Mouse (Mus musculus) MEL-GATA-1-ER (cell line): ENCODE data around the gene Nectin1.
A peak's percentile ranks its signal among the peaks of the same experiment; 100 is the strongest.

Experiments used
- DNase-seq: peaks from one replicate; pipeline ENCODE4 v3.0.0-alpha.2; 2012; ENCODE audit warnings: low read depth; ENCODE audit errors: extremely low read depth

The Nectin1 gene

DNA sequence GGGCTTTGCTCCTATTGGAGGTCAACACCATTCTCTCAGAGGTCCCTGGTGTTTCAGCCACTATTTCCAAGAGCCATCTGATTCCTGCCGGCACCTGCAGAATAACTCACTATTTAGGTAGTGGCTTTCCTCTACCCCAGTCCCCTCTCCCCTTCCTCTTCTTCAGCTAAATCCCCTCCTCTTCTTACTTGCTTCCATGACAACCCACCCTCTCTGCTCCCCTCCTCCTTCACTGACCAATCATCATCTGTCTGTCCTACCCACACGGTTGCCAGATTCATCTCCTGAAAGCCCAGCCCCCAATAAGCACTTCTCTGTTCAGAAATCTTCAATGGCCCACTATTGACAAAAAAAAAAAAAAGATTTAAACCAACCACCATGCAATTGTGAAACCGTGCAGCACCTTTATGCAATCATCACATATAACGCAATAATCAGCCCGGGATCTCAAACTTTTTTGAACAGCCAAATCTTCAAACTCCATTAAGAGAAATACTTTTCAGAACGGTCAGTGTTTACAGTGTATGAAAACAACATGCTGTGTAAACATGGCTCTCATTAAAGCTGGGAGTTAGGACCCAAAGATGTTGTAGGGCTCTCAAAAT lies 5.2 kb upstream of the Nectin1 start:
- DNase-seq: no peak

DNA sequence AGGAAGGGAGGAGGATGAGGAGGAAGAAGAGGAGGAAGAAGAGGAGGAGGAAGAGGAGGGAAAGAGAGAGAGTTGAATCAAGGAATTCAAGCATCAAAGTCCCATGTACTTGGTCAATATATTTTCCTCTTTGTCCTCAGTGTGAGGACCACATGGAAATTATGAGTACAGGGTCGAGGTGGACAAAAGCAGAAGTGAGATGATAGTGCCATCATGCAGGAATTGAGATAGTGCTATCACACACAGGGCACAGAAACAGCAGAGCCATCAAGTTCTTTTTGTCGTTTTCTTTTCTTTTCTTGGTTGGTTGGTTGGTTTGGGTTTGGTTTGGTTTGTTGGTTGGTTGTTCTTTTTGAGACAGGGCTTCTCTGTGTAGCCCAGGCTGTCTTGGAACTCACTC lies 2.5 kb upstream of the Nectin1 start:
- DNase-seq: no peak

DNA sequence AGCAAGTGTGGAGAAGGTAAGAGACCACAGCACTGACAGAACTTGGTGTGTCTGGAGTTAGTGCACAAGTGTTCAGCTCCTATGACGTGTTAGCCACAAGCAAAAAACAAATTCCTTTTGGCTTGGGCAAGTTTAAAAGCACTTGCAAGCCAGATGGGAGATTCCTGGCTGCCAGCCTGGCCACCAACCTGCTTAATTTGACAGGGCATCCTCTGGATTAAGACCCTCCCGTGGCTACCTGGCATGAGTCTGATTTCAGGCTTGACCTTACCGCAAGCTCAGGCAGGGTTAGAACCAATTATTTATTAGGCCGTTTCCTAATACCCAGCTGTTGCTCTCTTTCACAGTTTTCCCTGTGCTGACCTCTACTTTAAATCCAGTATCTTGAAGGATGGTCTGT lies 1.7 kb upstream of the Nectin1 start:
- DNase-seq: no peak

DNA sequence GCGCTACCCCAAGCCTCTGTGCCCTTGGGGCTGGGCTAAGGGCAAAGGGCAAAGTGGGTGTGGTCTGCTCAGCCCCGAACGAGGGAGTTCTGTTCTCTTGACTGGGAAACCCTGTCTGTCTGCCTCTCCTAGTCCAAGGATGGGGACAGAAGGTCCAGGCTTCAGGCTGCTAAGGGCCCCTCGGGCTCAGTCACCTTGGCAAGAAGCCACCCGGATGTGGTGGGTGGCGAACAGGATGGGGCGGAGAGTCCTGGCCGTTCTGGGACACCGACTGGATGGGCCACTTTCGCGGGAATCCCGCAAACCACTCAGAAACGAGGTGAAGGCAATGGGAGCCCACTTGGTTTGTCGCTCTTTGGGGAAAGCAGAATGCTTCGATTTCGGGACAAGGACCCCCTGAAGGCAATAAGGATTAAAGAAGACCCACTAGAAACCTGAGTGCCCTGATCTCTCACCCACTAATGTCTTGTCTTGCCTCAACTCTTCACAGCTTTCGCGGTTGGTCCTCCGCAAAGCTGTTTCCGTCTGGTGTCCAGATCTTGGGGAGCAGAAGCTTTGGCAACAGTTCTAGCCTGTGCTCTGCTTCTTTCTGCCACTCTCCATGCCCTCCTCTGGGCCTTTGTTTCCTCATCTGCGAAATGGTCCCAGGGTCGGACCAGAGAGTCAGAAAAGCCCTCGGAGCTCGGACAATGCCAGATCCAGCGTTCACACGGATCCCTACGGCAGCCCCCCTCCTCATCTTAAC lies 710 bp upstream of the Nectin1 start:
- peak; percentile 36 for DNase-seq

DNA sequence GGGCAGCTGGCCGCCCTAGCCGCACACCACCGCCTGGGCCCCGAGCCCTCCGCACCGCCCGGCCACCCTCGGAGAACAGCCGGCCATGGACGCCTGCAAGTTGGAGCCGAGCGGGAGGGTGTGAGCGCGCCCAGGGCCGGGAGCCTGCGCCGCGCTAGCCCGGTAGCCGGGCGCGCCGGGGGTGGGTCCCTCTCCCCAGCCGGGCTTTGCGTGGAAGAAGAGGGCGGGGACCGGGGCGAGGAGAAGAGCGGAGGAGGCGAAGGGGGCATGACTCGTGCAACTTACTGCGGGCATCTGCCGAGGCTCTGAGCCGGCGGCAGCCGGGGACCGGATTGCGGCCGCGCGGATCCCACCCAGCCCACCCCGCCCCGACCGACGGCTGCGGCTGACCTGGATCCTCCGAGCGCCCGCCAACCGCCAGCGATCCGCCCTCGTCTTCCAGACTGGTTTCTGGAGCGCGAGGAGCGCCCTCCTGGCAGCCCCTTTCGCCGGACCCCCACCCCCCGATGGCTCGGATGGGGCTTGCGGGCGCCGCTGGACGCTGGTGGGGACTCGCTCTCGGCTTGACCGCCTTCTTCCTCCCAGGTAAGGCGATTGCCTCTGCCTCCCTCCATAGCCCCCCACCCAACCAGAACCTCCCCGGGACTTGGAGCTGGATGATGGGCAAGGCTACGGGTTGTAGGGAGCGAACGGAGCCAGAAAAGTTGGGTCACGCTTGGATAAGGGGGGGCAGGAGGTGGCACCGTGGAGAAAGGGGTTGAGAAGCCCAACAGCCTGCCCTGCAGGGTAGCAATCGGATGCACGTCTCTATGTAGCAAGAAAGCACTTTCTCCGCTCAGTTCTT lies 576 bp downstream of the Nectin1 start:
- no peak for DNase-seq

DNA sequence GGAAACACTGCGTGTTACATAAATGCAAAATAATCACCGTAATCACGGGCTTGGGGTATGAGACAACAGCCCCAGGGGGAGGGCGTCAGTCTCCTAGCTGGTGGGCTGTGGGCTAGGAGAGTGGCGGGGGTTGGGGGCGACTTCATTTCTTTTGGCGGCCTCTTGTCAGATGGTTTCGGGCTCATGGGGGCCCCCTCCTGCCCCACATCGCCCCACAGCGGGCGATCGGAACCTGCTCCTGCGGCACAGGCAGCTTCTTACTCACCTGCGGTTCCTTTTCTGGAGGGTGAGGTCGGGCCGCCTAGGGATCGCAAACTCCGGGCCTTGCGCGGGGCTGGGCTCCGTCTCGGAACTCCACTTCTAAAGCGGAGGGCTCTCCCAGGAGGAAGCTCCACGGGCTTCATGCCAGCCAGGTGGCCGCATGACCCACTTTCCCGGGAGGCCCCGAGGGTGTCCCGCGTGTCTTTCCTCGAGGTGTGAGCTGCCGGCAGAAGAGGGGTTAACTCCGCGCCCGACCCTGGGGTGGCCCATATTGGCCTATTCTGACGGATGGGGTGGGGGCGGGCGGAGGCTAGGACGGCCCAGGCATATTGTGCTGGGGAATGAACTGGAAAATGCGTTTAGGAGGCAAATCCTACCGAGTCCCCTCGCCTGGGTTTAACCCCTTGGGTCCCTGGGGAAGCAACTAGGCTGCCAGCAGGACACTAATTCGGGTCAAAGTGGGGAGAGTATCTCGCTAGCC lies 1.4 kb downstream of the Nectin1 start:
- DNase-seq: no peak

DNA sequence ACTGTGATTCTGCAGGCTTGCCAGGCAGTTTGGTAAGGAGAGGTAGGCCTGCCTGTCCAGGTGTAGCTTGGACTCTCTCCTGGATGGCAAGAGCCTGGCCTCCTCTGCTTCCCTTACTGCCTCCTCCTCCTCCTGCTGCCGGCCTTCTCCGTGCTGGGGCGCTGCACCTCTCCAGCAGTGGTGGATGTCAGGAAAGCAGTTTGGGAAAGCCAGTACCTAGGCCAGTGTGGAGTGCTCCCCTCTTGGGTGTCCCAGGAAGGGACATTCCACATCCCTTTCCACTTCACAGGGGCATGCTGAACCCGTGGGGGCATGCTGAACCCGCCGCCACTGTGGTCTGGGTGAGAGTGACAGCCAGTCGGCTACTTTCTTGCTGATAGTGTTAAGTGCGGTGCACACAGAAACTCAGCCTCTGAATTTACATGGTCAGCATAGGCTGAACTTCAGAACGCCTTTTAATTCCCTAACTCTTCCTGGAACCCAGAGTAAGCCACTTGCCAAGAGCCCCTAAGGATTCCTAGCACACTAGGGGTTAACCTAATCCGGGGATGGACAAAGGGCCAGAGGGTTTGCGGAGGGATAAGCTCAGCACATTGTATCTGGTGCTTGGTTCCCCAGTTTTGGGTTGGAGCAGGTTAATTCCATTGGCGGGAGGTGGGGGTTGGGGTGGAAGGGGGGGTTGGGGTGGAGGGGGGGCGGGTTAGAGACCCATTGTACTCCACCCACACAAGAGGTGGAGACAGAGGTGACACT lies 2.3 kb downstream of the Nectin1 start:
- DNase-seq: no peak

DNA sequence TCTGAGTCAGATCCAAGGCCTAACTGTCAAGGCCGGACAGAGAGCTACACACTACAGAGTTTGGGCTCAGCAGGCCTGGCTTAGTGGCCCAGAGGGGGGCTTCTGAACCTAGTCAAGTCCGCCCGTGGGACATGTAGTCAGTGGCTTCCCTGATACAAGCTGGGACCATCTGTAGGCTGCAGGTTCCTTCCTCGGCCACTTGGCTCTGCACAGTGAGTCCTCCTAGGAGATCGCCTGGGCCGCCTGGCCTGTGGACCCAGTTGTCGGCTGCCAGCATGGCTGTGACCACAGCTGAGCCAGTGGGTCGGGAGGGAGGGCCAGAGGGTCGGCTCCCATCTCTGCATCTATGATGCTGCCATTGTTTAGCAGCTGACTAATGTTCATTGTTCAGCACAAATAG lies 3.9 kb downstream of the Nectin1 start:
- no peak for DNase-seq

DNA sequence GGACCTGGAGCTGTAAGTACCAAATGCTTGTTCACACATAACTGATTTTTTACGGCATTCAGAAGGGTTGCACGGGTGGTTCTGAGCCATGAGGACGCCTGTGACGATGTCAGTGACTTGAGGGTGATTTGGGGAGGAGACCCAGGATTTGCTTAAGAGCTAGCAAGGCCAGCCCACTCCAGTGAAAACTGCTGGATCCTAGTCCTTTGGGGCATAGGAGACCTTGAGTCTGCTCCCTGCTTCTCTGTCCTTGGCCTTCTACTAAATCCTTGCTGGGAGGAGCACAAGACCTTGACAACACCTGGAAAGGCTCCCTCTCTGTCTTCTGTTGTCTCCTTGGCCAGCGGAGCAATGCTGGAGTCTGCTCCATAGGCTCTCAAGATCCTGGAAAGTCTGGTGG lies 4.7 kb downstream of the Nectin1 start:
- DNase-seq: no peak

DNA sequence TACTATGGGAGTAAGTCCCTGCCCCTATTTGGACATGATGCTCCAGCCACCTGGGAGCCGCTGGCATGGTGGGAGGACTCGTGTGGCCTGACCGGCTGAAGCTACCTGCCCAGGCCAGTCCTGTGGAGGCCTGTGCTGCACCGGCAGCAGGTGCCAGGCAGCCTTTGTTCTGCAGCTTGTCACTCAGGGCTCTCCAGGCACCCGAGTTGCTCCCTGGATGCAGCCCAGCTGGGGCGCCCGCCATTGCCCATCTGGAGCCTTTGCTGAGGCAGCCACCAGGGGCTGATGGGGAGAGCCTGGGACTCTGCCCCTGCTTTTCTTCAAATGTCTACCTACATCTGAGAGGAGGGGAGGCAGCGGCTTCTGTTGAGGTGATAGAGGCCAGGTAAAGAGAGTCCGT lies 6.3 kb downstream of the Nectin1 start:
- DNase-seq: no peak

DNA sequence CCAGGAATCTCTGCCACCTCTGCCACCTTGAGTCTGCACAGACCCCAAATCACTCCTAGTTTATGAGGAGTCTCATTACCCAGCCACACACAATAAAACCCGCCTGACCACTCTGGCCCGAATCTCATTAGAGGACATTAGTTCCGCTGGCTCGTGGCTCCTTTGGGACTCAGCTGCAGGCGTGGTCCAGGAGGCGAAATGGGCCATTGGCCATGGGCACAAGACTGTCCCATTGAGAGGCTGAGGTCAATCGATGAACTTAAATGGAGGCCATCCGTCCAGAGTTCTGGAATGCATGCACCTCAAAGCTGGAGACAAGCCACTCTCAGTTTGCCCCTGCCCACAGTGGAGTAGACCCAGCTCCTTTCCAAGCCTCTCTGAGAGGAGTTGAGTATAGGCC lies 7.3 kb downstream of the Nectin1 start:
- no peak for DNase-seq

DNA sequence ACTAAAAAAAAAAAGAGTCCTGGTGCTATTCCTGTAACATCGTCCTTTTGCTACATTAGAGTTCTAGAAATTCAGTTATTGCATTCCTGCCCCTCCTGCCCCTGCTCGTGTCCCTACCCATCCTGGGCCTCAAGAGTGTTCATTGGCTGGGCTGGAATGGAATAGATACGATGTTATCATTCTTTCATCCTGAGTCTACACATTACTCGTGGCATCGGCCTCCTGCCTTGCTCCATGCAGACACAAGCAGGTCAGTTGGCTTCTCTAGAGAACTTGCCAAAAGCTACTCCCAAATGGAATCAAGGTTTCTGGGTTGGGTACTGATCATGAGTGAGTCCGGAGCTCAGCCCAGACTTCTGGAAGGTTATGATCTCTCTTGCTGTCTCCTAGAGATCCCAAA lies 9.7 kb downstream of the Nectin1 start:
- DNase-seq: no peak

DNA sequence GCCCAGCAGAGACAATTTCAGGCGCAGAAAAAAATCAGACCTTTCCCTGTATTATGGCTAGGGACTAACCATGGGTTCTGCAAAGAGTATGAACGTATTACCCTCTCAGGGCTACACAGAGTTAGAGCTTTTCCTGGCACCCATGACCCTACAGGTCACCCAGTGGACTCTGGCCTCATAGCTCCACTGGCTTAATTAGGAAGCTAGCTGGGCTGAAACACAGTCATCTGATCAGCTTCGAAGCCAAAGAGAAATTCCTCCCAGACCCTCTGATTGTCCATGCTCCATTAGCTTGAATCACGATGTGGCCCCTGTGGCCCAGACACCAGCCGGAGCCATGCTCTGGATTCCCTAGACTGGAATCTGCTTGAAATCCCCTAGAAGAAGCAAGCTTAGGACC lies 10.3 kb downstream of the Nectin1 start:
- no peak for DNase-seq

DNA sequence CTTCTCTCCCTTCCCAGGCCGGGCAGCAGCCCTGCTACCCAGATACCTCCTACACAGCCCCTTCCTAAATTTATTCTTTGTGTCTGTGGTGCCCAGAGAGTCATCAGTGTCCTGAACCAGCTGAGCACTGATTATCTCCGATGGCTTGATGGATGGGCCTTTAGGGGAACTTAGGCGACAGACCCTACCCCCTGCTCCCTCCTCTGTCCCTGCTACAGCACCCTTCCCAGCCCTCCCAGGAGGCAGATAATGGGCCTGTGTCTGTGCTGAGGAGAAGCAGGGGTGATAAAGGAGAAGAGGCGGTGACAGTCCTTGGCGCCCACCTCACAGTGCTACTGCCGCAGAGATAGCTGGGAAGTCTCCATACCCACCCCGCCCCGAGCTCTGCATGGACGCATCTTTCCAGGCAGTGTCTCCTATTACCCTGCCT lies 11.0 kb downstream of the Nectin1 start:
- DNase-seq: no peak

DNA sequence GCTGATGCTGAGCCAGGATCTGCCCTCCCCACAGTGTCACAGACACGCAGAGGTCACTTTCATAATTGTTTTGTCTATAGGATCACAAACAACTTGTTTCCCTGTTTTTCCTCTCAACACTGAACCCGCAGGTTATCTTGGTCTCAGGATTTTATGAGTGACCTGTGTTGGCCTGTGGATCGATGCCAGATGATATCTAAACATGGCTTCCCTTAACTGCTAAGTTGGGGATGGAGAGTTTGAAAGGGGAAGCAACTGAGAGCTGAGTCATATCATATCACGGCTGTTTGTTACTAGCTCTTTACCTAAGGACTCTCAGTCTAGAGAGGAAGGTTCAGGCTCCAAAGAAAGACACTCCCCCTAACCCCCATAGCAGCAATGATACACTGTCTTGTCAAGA lies 11.7 kb downstream of the Nectin1 start:
- DNase-seq: peak; percentile 59

DNA sequence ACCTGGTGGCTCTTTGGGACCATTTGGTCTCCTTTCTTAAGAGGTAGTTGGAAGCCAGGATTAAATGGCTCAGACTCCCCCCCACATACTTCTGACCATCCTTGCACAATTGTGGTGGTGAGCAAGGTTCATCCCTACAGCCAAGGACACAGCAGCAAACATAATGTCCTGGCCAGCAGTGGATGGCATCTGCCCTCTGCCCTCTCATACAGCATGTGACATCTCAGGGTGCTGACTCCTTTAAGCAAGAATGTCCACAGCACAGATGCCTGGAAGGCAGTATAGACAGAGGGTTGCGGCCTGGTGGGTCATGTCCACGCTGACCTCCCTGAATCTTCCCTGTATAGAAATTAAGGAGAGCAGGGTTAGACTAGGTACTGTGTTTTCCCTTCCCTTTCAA lies 12.1 kb downstream of the Nectin1 start:
- no peak for DNase-seq

DNA sequence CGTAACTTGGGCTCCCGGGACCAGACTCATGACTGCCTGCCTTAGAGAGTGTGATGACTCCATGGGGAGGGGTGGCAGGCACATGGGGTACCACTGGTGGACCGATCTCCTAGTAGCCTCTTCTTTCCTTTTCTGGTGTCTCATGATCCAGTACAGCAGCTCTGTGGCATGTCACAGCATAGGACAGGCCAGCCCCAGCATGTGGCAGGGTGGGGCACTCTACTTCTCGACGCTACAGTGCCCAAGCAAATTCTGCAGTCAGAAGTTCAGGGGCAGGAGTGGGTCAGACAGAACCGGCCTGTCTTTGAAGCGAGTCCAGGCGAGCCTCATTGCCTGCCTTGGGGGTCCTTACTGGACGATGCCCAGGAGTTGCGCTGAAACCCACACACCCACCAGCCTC lies 13.4 kb downstream of the Nectin1 start:
- DNase-seq: no peak

DNA sequence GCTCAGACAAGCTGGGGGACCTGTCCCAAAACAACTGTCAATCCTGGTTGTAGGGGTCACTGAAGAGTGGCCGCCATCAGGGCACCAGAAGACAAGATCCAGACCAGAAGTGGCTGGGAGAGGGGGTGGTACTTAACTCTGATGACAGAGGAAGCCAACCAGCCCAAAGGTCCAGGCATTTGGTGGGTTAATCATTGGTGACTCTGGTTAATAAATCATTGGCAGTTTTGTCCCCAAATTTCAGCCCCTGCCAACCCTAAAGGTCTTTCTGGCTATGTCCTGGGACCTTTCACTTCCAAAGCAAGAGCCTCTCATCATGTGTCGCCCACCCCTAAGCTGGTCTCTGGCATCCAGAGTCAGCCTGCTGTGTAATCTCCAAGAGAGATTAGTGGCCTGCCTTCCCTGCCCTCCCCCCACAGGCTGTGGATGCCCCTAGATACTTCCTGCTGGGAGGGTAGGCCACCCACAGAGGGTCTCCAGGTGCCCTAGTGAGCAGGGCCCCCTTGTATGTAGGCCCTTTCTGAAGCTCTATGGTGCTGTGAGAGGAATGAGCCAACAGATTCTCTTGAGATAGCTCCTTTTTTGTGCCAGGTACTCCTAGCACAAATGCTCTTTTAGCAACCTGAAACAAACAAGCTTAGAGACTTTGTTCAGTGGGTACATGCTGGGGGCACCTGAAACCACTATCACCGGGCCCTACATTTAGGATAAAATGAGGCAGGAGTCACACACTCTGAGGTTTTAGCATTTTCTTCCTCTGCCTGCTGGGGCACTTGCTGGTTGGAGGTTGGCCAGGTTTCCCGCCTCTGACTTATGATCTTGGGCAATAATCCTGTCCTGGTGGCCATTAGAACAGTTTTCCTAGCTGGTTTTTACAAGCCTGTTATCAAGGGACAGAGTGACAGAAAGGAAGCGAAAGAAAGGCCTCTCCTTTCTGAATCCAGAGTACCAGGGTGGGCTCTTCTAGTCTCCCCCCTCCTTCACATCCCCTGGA lies 14.5 kb downstream of the Nectin1 start:
- DNase-seq: no peak

DNA sequence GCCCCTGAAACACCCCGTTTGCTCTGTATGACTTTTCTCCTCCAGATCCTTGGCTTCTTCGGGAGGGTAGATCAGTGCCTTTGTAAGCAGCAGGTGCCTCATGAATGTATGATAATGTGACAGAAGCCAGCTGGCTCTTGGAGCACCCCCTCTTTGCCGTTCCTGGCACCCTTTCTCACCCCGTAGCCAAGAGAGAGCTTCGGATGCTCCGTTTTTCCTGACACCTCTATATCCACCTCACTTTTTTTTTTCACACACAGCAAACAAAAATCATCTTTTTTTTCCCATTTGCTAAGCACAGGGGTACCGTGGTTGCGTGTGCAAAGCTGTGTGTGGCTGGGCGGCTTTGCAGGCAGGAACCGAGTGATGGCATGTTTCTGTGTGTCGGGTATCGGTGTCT lies 16.3 kb downstream of the Nectin1 start:
- DNase-seq: no peak
